Mouse (Mus musculus): ENCODE data around the gene Brox.

DNA sequence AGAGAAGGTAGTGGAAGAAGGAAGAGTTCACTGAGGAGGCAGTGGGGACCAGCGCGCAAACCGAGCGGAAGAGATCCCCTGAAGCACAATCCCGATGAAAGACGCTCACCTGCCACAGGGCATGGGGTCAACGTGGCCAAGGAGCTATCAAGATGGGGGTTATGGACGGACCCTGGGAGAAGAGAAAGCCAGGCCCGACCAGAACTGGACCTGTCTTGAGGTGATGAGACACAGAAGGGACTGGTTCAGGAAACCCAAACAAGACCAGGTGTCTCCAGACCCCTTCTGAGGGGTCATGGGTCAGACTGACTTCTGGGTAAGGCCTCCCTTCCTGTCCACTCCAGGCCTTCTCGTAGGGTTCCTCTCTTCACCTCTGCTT is 48.7 kb upstream of the Brox start:
- TF ChIP-seq CTCF (IDR thresholded peaks at IDR 0.05; ENCODE audit: borderline replicate concordance, insufficient read depth, low read length) (no peak), POLR2A (IDR thresholded peaks at IDR 0.05; ENCODE audit: low read depth, low read length) (no peak)

Data from embryonic fibroblast, embryonic 13.5 days (primary cell).